Mouse (Mus musculus) Muller cell, postnatal 12 days (primary cell): ENCODE data around the gene Gm6169.
"Not testable (repeated sequence)": the region's sequence is repeated elsewhere in the genome, so short reads cannot be mapped to it uniquely, and the experiment has no call there.

Experiments
- DNase-seq: peaks from one replicate; pipeline ENCODE4 v3.0.0-alpha.2; 2015; ENCODE audit errors: inconsistent ontology term

The Gm6169 gene

GRCm38 (mm10) chr13:97099187-97099852 lies at the start of gene Gm6169:
TSS of gene Gm6169 (minus strand) at chr13:97099237.
- peak; percentile 74 for DNase-seq

- DNase-seq: no peak
Observed at GRCm38 (mm10) chr13:97145834-97146233, 46.8 kb upstream of the Gm6169 start.

GRCm38 (mm10) chr13:97142321-97142720 lies 43.3 kb upstream of the Gm6169 start:
- no peak for DNase-seq

GRCm38 (mm10) chr13:97138404-97138931 lies 39.4 kb upstream of the Gm6169 start:
- not testable (repeated sequence) for DNase-seq

GRCm38 (mm10) chr13:97137466-97138400 lies 38.7 kb upstream of the Gm6169 start, which contains the start of the genes Gfm2 and Nsa2:
TSS of gene Gfm2 (plus strand) at chr13:97137937.
TSS of gene Nsa2 (minus strand) at chr13:97137937.
- DNase-seq: peak; percentile 90

GRCm38 (mm10) chr13:97130413-97130812 lies 31.4 kb upstream of the Gm6169 start:
- not testable (repeated sequence) for DNase-seq

GRCm38 (mm10) chr13:97129654-97130053 lies 30.6 kb upstream of the Gm6169 start:
- not testable (repeated sequence) for DNase-seq

GRCm38 (mm10) chr13:97121341-97121740 lies 22.3 kb upstream of the Gm6169 start:
- no peak for DNase-seq

GRCm38 (mm10) chr13:97109046-97109445 lies 10.0 kb upstream of the Gm6169 start:
- DNase-seq: no peak

GRCm38 (mm10) chr13:97107721-97108120 lies 8.7 kb upstream of the Gm6169 start:
- DNase-seq: not testable (repeated sequence)

- no peak for DNase-seq
Observed at GRCm38 (mm10) chr13:97104996-97105395, 6.0 kb upstream of the Gm6169 start.

GRCm38 (mm10) chr13:97095726-97096125 lies 3.3 kb downstream of the Gm6169 start:
- peak; percentile 87 for DNase-seq

- peak; percentile 96 for DNase-seq
Observed at GRCm38 (mm10) chr13:97088183-97088582, 10.9 kb downstream of the Gm6169 start.

GRCm38 (mm10) chr13:97087421-97087820 lies 11.6 kb downstream of the Gm6169 start:
- DNase-seq: peak; percentile 27

GRCm38 (mm10) chr13:97086316-97086715 lies 12.7 kb downstream of the Gm6169 start:
- no peak for DNase-seq

GRCm38 (mm10) chr13:97082432-97082831 lies 16.6 kb downstream of the Gm6169 start:
- no peak for DNase-seq

GRCm38 (mm10) chr13:97080615-97081014 lies 18.4 kb downstream of the Gm6169 start:
- DNase-seq: no peak

- no peak for DNase-seq
Observed at GRCm38 (mm10) chr13:97080201-97080600, 18.8 kb downstream of the Gm6169 start.

- no peak for DNase-seq
Observed at GRCm38 (mm10) chr13:97077556-97077955, 21.5 kb downstream of the Gm6169 start.

GRCm38 (mm10) chr13:97073497-97073896 lies 25.5 kb downstream of the Gm6169 start:
- peak; percentile 56 for DNase-seq

- peak; percentile 74 for DNase-seq
Observed at GRCm38 (mm10) chr13:97071626-97072241, 27.3 kb downstream of the Gm6169 start.
